Mouse (Mus musculus) erythroblast, embryonic 14.5 days (primary cell): ENCODE measurements around the gene Rbfox2.

ENCODE experiments used
- GATA1 ChIP-seq: IDR thresholded peaks from 2 replicates; pipeline ENCODE4 v1.6.1; 2012; ENCODE audit warnings: low read length, inconsistent platforms, mixed read lengths
- TAL1 ChIP-seq: IDR thresholded peaks from 3 replicates; pipeline ENCODE4 v1.6.1; 2012; ENCODE audit warnings: low read length, inconsistent platforms, mixed read lengths

DNA sequence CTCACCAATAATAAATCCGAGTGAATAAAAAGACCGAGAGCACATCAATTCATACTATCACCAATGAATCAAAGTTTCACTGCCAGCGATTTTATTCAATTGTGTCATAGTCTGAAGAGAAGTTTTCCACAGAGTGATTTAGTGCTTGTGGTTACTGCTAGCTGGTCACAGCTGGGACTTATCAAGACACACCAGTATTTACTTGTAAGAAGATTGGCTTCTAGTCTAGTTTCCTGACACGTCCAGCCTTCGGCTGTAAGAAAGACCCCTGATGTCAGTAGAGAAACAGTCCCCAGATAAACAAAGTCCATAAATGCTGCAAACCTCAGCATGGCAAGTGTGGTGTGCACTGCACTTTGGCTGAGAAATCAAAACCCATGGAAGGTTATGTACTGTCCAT, 145.4 kb downstream of the Rbfox2 start:
- TF ChIP-seq GATA1, result no peak
- no peak for TF ChIP-seq TAL1
